Mouse (Mus musculus): ENCODE data around the gene Sbk3.
"Not testable (repeated sequence)": the region's sequence is repeated elsewhere in the genome, so short reads cannot be mapped to it uniquely, and the experiment has no call there.

The Sbk3 gene

GRCm38 (mm10) chr7:4971068-4971467 is at the start of gene Sbk3:
TSS of gene Sbk3 (minus strand) at chr7:4971168.
- DNase-seq (ENCODE audit: low spot score): no peak

DNA sequence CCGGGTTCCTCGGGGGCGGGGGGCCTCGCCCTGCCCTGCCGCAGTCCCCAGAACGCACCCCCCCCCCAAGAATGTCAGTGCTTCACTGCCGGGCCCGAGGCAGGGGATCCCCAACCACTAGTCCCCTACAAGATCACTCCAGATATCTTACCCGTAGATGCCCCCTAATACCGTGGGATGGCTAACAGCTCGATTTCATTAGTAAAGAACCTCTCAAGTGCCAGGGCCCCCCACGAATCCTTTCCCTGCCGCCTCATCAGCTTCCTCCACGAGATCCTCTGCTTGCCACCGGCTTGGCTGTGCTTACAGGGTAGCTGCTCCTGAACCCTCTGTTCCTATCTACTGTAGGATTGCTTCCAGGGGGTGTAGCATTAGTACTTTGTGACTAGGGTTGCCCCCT is 49.7 kb upstream of the Sbk3 start:
- no peak for DNase-seq (ENCODE audit: low spot score)

DNA sequence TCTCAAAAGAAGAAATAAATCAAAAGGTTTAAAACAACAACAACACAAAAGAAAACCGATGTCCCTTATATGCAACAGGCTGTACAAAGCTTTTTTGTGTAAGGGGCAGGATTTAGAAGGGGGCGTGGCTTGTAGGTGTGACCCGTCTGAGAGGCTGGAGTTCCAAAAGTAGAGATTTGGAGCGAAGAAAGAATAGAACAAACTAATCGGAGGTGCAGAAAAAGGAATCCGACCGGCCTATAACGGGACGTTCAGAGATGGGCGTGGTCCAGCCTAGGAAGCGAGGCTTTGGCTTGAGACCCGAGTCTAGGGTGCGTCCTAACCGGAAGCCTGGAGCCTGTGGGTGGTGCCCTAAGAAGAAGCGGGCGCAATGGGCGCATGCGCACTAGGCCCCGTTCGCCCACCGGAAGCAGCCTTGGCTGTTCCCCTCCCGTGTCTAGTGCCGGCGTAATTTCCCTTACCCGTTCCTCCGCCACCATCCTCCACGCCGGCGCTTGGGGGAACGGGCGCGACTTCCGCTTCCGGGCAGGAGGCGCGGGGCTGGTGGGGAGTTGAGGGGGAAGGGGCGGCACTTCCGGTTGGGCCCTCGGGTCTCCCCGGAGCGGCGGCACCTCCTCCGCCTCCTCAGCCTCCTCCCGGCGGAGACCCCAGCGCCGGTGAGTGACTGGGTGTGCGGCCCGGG is 49.2 kb upstream of the Sbk3 start, which contains the start of the genes Zfp865 and Ccdc106:
Zfp865 (plus strand) TSS at position 377 of the 682 bp plus-strand sequence.
Ccdc106 (plus strand) TSS at position 554 of the 682 bp plus-strand sequence.
- DNase-seq (ENCODE audit: low spot score): peak; percentile 93

- not testable (repeated sequence) for DNase-seq (ENCODE audit: low spot score)
Measured at GRCm38 (mm10) chr7:5019576-5019975, 48.6 kb upstream of the Sbk3 start.

GRCm38 (mm10) chr7:5017931-5018330 is 47.0 kb upstream of the Sbk3 start:
- no peak for DNase-seq (ENCODE audit: low spot score)

DNA sequence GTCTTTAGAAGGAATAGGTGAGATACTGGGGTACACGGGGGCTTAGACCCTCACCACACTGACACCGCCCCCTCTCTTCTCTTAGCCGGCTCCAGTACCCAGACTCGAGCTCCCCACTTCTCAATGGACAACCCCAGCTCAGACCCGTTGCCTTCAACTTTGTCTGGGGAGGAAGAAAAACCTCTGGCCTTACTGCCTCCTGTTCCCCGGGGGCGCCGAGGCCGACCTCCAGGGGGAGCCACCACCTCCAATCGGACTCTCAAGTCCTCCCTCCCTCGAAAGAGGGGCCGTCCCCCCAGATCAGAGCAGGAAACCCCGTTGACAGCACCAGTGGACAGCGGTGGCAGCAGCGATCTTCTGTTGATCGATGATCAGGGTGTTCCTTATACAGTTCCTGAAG is 46.4 kb upstream of the Sbk3 start:
- DNase-seq (ENCODE audit: low spot score): no peak

DNA sequence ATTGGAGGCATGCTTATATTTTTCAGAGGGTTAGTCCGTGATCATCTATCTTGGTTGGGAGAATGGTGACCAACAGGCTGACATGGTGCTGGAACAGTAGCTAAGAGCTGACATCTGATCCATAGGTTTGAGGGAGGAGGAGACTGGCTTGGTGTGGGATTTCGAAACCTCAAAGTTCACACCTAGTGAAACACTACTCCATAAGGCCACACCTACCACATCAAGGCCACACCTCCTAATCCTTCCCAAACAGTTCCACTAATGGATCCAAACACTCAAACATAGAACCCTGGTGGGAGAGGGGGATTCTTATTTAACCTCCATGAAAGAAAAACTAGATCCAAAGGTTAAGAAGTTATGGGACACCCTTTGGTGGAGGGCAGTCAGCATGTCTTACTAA is 46.0 kb upstream of the Sbk3 start:
- DNase-seq (ENCODE audit: low spot score): no peak

DNA sequence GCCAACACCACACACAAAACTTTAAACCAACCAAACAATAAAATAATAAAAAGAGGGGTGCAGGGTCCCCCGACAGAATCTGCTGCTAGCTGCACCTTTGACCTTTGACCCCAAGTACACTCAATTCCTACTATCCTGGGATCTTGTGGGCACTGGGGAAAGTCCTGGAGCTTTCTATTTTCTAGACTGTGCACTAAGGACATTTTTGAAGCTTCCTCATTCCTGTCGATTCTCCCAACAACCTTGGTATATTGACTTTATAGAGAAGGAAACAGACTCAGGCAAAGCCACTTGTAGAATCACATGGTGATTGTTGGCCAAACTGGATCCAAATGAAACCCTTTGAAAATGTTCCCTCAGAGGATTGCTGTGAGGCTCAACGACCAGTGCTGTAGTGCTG is 45.1 kb upstream of the Sbk3 start:
- no peak for DNase-seq (ENCODE audit: low spot score)

DNA sequence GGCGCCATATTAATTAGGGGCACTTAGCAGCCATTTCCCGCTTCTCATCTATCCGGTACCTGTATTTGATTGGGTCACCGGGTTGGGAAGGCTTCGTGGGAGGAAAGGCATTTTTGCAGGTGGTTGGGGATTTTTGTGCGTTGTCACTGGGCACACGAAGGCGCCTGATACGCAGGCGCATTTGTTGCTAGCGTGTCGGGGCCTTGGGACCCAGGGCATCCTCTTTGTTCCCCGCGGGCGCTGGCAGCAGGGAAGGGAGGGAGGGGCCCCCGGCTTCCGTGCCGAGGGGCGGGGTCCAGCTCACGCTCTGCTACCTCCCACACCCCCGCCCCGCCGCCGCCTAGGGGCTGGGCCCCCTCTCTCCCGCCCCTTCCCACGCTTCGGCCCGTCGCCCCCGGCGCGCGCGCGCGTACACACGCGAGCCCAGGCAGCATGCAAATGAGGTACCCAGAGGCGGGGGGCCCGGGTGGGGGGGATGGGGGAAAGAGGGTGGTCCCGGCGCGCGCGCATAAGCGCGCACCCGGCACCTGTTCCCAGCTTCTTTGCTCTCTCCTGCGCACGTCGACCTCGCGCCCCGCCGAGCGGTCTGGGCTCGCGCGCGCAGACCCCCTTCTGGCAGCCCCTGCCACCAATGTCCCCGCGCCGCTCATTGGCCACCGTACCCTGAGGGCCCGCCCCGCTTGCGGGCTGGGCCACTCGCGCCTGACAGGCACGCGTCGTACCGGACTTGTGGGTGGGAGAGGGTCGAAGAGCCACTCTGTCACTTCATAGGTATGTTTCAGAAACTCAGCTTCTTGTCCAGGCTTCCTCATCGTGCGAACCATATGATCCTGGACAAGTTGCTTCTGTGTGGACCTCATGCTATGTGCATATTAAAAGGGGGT is 44.4 kb upstream of the Sbk3 start, which contains the start of gene Gm44973:
Gm44973 (plus strand) TSS at position 379 of the 884 bp plus-strand sequence.
- DNase-seq (ENCODE audit: low spot score): peak; percentile 84

GRCm38 (mm10) chr7:5014251-5015117 is 43.5 kb upstream of the Sbk3 start, which contains the start of the genes Zfp524 and Fiz1:
TSS of gene Zfp524 (plus strand) at chr7:5014415.
TSS of gene Fiz1 (minus strand) at chr7:5014697.
- peak; percentile 88 for DNase-seq (ENCODE audit: low spot score)

DNA sequence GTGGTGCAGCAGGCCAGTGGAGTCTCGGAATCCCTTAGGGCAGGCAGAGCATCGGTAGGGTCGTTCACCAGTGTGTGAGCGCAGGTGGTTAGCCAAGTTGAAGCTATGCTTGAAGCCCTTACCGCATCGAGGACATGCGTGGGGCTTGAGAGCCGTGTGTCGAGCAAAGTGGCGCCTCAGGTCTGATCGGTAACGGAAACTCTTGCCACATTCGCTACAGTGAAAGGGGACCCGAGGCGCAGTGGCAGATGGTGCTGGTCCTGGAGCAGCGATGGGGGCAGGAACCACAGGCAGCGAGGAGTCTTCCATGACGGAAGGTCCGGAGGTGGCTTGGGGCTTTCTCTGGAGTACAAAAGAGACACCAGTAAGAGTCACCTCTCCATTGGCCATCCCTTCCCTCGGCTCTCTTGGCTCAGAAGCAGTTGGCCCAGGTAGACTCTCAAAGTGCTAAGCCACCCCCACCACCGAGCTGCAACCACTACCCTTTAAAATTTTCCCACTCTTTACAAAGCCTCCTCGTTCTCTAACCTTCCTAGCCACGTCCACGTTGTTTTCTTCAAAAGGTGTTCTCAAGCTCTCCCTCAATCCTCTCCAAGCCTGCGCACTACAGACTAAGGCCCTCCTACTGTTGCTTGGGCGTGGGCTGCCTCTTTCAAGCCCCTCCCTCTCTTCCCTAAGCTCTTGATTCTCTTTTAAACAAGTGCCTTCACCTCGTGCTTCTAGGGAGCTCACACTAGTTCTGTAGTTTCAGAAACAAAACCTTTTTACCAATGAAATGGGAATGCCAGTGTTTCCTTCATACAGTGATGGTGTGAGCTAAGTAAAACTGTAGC is 41.9 kb upstream of the Sbk3 start:
- DNase-seq (ENCODE audit: low spot score): no peak

GRCm38 (mm10) chr7:5008229-5008628 is 37.3 kb upstream of the Sbk3 start:
- no peak for DNase-seq (ENCODE audit: low spot score)

GRCm38 (mm10) chr7:5002876-5003275 is 31.9 kb upstream of the Sbk3 start:
- DNase-seq (ENCODE audit: low spot score): not testable (repeated sequence)

GRCm38 (mm10) chr7:4999876-5000275 is 28.9 kb upstream of the Sbk3 start:
- DNase-seq (ENCODE audit: low spot score): no peak

DNA sequence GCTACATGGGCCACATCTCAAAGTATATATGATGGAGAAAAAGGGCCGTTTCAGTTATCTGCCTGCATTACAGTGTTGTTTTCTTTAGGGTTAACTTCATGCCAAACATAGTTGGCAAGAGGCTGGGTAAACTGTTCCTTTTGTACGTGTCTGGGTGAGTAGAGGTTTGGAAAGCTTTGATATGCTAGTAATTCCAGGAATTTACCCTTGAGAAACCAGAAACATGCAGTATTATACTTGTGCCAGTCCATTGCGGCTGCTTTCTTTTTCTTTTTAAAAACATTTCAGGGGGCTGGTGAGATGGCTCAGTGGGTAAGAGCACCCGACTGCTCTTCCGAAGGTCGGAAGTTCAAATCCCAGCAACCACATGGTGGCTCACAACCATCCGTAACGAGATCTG is 26.0 kb upstream of the Sbk3 start:
- DNase-seq (ENCODE audit: low spot score): no peak

GRCm38 (mm10) chr7:4996003-4996895 is 25.3 kb upstream of the Sbk3 start, which contains the start of gene Zfp579:
TSS of gene Zfp579 (minus strand) at chr7:4996158.
- peak; percentile 82 for DNase-seq (ENCODE audit: low spot score)

- no peak for DNase-seq (ENCODE audit: low spot score)
Measured at GRCm38 (mm10) chr7:4995268-4996002, 24.5 kb upstream of the Sbk3 start.

DNA sequence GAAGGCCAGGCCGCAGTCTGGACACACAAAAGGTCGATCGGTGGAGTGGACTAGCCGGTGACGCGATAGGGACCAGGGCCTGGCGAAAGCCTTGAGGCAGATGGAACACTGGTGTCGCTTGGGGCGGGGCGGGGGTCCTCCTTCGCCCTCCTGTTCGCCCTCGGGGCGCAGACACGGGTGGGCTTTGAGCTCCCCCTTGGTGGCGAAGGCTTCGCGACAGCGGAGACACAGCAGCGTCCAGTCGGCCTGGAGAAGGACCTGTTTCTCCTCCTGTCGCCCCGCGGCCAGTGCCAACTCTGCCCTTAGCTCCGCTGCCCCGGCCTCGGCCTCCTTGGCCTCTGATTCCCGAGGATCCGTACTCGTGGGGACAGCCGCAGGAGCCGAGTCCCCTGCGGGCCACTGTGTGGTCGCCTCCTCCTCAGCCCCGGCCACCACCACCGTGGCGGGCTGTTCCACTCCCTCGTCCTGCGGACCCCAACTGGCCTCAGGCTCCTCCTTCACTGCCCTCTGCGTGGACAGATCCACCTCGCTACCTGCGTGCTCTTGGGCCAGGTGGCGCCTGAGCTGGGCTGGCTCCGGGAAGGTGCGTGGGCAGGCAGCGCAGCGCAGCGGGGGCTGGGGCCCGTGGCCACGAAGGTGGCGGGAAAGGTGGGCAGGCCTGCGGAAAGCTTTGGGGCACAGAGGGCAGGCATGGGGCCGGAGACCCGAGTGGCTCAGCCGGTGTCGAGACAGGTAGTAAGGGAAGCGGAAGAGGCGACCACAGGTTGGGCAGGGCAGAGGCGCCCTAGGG is 23.2 kb upstream of the Sbk3 start:
- DNase-seq (ENCODE audit: low spot score): no peak

All from urinary bladder, postnatal 10 days (tissue).